Mouse (Mus musculus) heart, adult 2 months (tissue): ENCODE data around the gene Tln2. TPM values are rescaled to one million over a fixed set of nuclear protein-coding genes. Genes with fewer than 3 reads are reported as not detected.

Experiments used
- DNase-seq, 2 experiments: peaks; one replicate each; pipeline ENCODE4 v3.0.0; 2021
- H3K27ac ChIP-seq: fragments of 200-600 bp; 2 replicates; pipeline ENCODE4 v1.8.1; 2022
- H3K27me3 ChIP-seq: fragments of 200-500 bp; 2 replicates; pipeline ENCODE4 v1.6.1; 2012; ENCODE audit warnings: mild to moderate bottlenecking, low read length, inconsistent platforms, mixed read lengths; ENCODE audit not compliant: control insufficient read depth, insufficient read depth
- H3K36me3 ChIP-seq: fragments of 200-500 bp; 2 replicates; pipeline ENCODE4 v1.6.1; 2012; ENCODE audit warnings: low read length, inconsistent platforms; ENCODE audit not compliant: control insufficient read depth, insufficient read depth
- H3K4me1 ChIP-seq: fragments of 200-500 bp; 2 replicates; pipeline ENCODE4 v1.6.1; 2011; ENCODE audit warnings: low read length; ENCODE audit not compliant: control insufficient read depth, insufficient read depth
- H3K4me3 ChIP-seq: fragments of 200-600 bp; 2 replicates; pipeline ENCODE4 v1.8.1; 2022
- H3K79me2 ChIP-seq: fragments of 200-500 bp; replicated peaks from 2 replicates; pipeline ENCODE4 v1.6.1; 2012; ENCODE audit warnings: mild to moderate bottlenecking, inconsistent platforms, low read length, moderate library complexity, mixed read lengths; ENCODE audit not compliant: control insufficient read depth, insufficient read depth
- H3K9ac ChIP-seq: fragments of 200-500 bp; 2 replicates; pipeline ENCODE4 v1.6.1; 2012; ENCODE audit warnings: low read depth, mild to moderate bottlenecking, control low read depth, inconsistent platforms, low read length, mixed read lengths
- CTCF ChIP-seq: fragments of 200-600 bp; IDR thresholded peaks from 2 replicates; pipeline ENCODE4 v1.8.1; 2022; ENCODE audit warnings: antibody characterized with exemption, mild to moderate bottlenecking, moderate library complexity
- EP300 ChIP-seq: fragments of 200-500 bp; IDR thresholded peaks from 2 replicates; pipeline ENCODE4 v1.6.1; 2011; ENCODE audit warnings: low read depth, low read length, control low read depth; ENCODE audit not compliant: insufficient read depth
- POLR2A ChIP-seq: fragments of 200-500 bp; IDR thresholded peaks from 2 replicates; pipeline ENCODE4 v1.6.1; 2011; ENCODE audit warnings: mild to moderate bottlenecking, low read depth, low read length, control low read depth; ENCODE audit not compliant: insufficient read depth
- WGBS: fragments of 180-500 bp; shearing (Covaris S2); methylation state at CpG from one replicate; pipeline ENCODE4 v1.1.7; 2018; 5-methylcytosine and 5-hydroxymethylcytosine counted together
- intact Hi-C: fragments of 180-260 bp; cut with DNase I; formaldehyde crosslinking; loops from one replicate; pipeline ENCODE4 v1.15.1; 2025
- polyA plus RNA-seq: library from polyadenylated mRNA; depleted of rRNA; stranded (reverse); fragments of >200 nt; gene quantifications from 2 replicates; pipeline ENCODE4 v1.2.3, GENCODE M21; 2012
- total RNA-seq, 2 experiments: library from RNA; stranded (reverse); gene quantifications; 2 replicates each; pipeline ENCODE4 v1.2.3; 2021

Tln2 gene
- total and polyA plus RNA-seq, 3 experiments, result 20.1 to 78.2 (median 67.1) TPM

DNA sequence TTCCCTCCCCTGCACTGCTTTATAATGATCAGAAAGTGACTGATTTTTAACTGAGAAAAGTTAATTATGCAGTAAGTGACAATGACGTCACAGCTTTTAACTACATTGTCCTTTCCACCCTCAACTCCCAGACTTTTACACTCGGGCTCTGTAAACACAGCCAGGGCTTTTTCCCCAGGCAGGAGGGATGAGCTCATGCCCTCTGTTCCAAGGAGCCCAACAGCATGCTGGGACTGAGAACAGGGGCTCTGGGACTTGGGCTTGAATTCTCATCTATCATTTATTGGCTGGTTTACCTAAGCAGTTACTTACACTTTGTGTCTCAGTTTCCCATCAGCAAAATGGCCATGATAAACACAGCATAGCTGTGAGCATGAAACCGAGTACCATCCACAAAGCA is 259.2 kb downstream of the Tln2 start:
- no peak overlapping the region for H3K4me3 ChIP-seq
- DNase-seq, result no peak
- no peaks in the 10 kb centered on the region for H3K27me3 ChIP-seq
- H3K36me3 ChIP-seq, result no peaks in the 10 kb centered on the region
- intact Hi-C loops, result no loop called here
- no peaks in the 10 kb centered on the region; the same call in 1 of the 2 replicates for H3K4me1 ChIP-seq
- no peaks in the 10 kb centered on the region for H3K79me2 ChIP-seq
- no peak overlapping the region for H3K9ac ChIP-seq
- H3K27ac ChIP-seq, result no peak overlapping the region
- TF ChIP-seq CTCF, result no peak
- no peak for TF ChIP-seq EP300
- TF ChIP-seq POLR2A, result no peak
- 57% methylated on average over 3 of the region's 3 CpGs for WGBS

DNA sequence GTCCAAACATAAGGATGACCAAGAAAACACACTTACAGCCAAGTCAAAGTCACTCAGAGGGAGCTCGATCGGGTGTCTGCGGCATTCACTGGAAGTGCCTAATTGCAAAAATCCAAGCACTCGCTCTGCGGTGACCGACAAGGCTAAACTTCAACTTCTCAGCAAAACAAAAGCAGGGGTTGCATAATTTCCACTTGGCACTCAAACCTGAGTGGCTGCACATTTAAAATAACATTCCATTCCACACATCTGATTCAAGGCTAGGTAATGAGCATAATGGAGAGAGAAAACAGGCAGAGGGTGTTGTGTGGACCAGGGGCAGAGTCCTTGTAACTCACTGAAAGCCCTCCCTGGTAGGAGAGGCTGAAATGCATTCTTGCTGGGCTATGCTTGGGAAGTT is 260.3 kb downstream of the Tln2 start:
- Histone ChIP-seq H3K4me3 (no peak overlapping the region), H3K4me1 (no peaks in the 10 kb centered on the region; the same call in 1 of the 2 replicates), H3K79me2 (no peaks in the 10 kb centered on the region), H3K9ac (no peak overlapping the region), H3K27me3 (no peaks in the 10 kb centered on the region), H3K27ac (no peak overlapping the region), H3K36me3 (no peaks in the 10 kb centered on the region)
- DNase-seq, result peak in 1 of 2 experiments; percentile 21
- intact Hi-C loops, result no loop called here
- TF ChIP-seq CTCF, result no peak
- no peak for TF ChIP-seq POLR2A
- TF ChIP-seq EP300, result no peak
- 80% methylated on average over 6 of the region's 6 CpGs for WGBS

DNA sequence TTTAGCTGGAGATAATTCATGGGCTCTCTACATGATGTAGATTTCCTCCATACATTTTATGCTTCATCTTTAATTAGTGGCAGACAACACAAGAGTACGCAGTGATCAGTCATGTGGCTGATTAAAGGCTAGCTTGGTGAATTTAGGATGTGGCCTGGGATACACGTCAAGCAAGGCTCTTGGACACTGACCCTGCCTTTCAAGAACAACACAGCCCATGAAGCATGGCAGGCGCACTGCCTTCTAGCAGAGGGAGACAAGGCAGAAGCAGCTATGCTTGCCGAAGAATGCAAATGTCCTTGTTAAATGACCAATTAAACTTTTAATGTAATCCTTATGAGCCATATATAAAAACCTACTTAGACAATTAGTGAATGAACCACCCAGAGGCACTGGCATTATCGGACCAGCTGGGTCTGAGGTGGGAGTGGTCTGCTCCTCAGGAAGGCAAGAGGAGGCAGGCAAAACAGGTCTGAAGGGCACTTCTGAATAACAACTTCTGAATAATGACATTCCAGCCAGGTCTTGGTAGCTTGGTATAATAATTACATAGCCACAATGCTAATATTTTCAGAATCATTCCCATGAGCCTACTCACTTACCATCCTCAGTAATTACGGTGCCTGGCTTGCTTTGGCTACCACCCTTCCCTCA is 262.1 kb downstream of the Tln2 start:
- WGBS, result 95% methylated on average over 6 of the region's 6 CpGs
- Histone ChIP-seq H3K9ac (no peak overlapping the region), H3K4me1 (no peaks in the 10 kb centered on the region; the same call in 1 of the 2 replicates), H3K79me2 (no peaks in the 10 kb centered on the region), H3K36me3 (no peaks in the 10 kb centered on the region), H3K27ac (no peak overlapping the region), H3K27me3 (no peaks in the 10 kb centered on the region), H3K4me3 (no peak overlapping the region)
- DNase-seq, result no peak
- intact Hi-C loops, result no loop called here
- no peak for TF ChIP-seq EP300
- no peak for TF ChIP-seq CTCF
- TF ChIP-seq POLR2A, result no peak

DNA sequence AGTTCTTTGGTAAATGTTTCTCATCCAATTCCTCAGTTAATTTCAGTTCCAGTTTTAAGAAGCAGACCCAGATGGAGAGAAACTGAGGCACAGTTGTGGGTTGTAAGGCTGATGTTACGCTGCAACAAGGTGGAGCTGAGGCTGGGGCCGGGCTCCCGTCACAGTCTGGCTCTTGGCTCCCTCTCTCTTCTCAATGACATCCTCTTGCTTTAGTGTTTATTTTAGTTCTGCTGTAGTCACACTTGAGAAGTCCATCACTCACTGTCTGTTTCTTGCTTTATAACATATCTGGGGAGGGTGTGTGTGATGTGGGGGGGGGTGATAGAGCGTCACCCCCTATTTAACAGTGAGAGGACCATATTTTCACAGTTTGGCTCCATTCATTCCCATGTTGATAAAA is 272.0 kb downstream of the Tln2 start:
- Histone ChIP-seq H3K27me3 (no peaks in the 10 kb centered on the region), H3K4me3 (no peak overlapping the region), H3K79me2 (no peaks in the 10 kb centered on the region), H3K9ac (no peak overlapping the region), H3K4me1 (no peaks in the 10 kb centered on the region), H3K27ac (no peak overlapping the region), H3K36me3 (no peaks in the 10 kb centered on the region)
- TF ChIP-seq CTCF (no peak), POLR2A (no peak), EP300 (no peak)
- 83% methylated on average over 4 of the region's 4 CpGs for WGBS
- intact Hi-C loops, result no loop called here
- DNase-seq, result no peak

DNA sequence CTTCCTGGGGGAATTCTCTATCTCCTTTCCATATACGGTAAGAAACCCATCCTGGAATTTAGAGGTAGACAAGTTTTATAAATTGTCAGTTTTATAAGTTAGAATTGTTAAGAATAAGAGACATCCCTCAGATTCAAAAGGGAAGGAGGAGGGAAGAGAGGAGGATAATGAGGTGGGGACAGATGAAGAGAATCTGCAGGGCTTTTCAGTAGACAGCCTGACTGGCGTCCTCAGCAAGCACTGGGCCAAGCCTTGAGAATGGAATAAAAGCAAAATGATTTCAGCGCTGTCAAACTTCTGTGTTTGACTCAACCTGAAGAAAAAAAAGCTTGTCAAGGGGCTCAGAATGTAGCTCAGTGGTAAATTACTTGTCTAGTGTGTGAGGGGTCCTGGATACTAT is 272.7 kb downstream of the Tln2 start:
- Histone ChIP-seq H3K79me2 (no peaks in the 10 kb centered on the region), H3K36me3 (no peaks in the 10 kb centered on the region), H3K4me1 (no peaks in the 10 kb centered on the region), H3K27ac (no peak overlapping the region), H3K4me3 (no peak overlapping the region), H3K27me3 (no peaks in the 10 kb centered on the region), H3K9ac (no peak overlapping the region)
- intact Hi-C loops, result no loop called here
- no peak for DNase-seq
- 91% methylated on average over 3 of the region's 3 CpGs for WGBS
- TF ChIP-seq EP300 (no peak), POLR2A (no peak), CTCF (no peak)

DNA sequence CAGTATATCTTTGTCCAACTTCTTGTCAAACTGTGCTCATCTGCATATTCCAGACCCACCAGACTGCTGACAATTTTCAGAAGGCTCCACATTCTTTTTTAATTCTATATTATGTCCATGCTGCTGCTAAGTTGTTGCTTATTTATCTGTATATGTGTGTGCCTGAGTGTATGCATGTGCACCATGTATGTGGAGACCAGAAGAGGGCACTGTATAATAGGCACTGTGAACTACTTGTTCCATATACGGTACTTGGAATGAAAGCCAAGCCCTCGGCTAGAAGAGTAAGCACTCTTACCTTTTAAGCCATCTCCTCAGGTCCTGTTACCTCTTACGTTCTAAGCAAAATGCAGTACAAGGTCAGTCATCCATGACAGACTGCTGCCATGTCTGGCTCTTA is 274.0 kb downstream of the Tln2 start:
- DNase-seq, result no peak
- TF ChIP-seq CTCF, result 0 out of 2 replicates have a peak, but pooled peaks have one; percentile 7
- no peak for TF ChIP-seq POLR2A
- Histone ChIP-seq H3K4me1 (no peaks in the 10 kb centered on the region), H3K27me3 (no peaks in the 10 kb centered on the region), H3K36me3 (no peaks in the 10 kb centered on the region), H3K9ac (no peak overlapping the region), H3K79me2 (no peaks in the 10 kb centered on the region), H3K27ac (no peak overlapping the region), H3K4me3 (no peak overlapping the region)
- WGBS, result 77% methylated on average over 3 of the region's 3 CpGs
- intact Hi-C loops, result no loop called here
